In the genomic region with DNA sequence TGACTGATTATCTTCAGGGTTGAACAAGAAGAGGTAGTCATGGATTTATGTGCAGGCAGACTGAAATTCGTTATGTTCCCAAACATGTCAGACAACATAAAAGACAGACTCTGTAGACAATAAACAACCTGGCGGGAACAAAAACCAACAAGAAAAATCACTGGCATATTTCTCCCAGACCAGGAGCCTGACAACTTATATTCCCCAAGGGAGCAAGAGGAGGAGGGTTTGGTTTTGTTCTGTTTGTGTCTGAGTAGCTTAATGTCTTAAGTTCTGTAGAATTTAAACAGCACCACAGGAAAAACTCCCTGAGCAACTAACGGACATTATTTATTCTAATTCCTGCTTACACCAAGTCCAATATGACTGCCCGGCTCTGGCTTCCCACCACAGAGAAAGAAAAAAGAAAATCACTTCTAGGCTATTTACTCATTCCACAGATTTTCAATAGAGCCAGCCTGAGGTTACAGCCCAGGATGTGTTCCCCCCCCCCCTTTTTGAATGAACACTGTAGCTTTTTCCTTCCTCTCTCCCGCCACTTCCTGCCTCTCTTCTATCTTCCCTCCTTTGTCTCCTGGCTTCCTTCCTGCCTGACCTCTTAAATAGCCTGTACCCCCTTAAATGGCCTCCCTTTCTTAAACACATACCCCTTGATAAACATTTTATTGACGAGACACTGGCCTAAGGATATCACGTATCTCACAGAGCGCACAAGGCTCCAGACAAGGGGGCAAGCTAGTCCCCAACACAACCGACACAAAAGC, we compare ENCODE assay signal across 10 mouse cellular contexts. TPM values are rescaled to one million over a fixed set of nuclear protein-coding genes. Genes with fewer than 3 reads are reported as not detected.
DNase-seq lines count a peak whose midpoint lies in the region; ATAC-seq and TF ChIP-seq lines count a peak whose summit lies in the region.
"Had no signal": no experiment of that assay in that cellular context is flagged by ENCODE, and none has a peak within 500 bp of the region (broad histone marks: within the 10 kb centered on the region; RNA-seq: fewer than 3 reads in every experiment).

No protein-coding gene starts in this region.

- no peak for TF ChIP-seq EP300 in heart, adult 2 months (IDR thresholded peaks at IDR 0.05; ENCODE audit: insufficient read depth, low read depth, low read length)
- TF ChIP-seq EP300 in lung, postnatal 0 days (IDR thresholded peaks at IDR 0.05): peak; percentile 55; the same call in 1 of the 2 replicates

- intact Hi-C loops in heart, adult 2 months (cut with DNase I): loop anchor here (2.0 kb wide), 1 partner anchor 48 kb away; no protein-coding TSS in a partner anchor
- intact Hi-C loops in heart, postnatal 36 days (cut with DNase I): loop anchor here (5.0 kb wide), 1 partner anchor 100 kb away; no protein-coding TSS in a partner anchor

- no peaks in the 10 kb centered on the region for H3K36me3 ChIP-seq in heart, adult 2 months (ENCODE audit: control insufficient read depth, insufficient read depth, low read length)
- no peaks in the 10 kb centered on the region for H3K36me3 ChIP-seq in lung, postnatal 0 days (ENCODE audit: insufficient read depth, low read length)
- H3K36me3 ChIP-seq in limb, embryonic 15.5 days: no peaks in the 10 kb centered on the region

- H3K4me2 ChIP-seq in lung, postnatal 0 days (replicated peaks; ENCODE audit: low read depth, low read length): no peak overlapping the region
- no peak overlapping the region for H3K4me2 ChIP-seq in limb, embryonic 15.5 days

- WGBS in heart, adult 2 months: 47% methylated on average over 9 of the region's 9 CpGs
- 43% methylated on average over 9 of the region's 9 CpGs for WGBS in lung, postnatal 0 days
- WGBS in limb, embryonic 15.5 days: 35% methylated on average over 9 of the region's 9 CpGs

- no peak overlapping the region for H3K9ac ChIP-seq in heart, adult 2 months (ENCODE audit: low read depth, low read length)
- H3K9ac ChIP-seq in lung, postnatal 0 days (replicated peaks; ENCODE audit: low read depth): no peak overlapping the region
- H3K9ac ChIP-seq in limb, embryonic 15.5 days: no peak overlapping the region

- no peak for TF ChIP-seq POLR2A in heart, adult 2 months (IDR thresholded peaks at IDR 0.05; ENCODE audit: insufficient read depth, low read depth, low read length)

- H3K4me1 ChIP-seq in heart, adult 2 months (ENCODE audit: control insufficient read depth, insufficient read depth, low read length): peaks cover 1% of the 10 kb centered on the region; the same call in 1 of the 2 replicates
- peaks cover 7% of the 10 kb centered on the region; the same call in 1 of the 2 replicates for H3K4me1 ChIP-seq in lung, postnatal 0 days (ENCODE audit: insufficient read depth, low read depth, low read length)
- peaks cover 71% of the 10 kb centered on the region for H3K4me1 ChIP-seq in limb, embryonic 15.5 days

- H3K27ac ChIP-seq in heart, adult 2 months: peak overlapping the region; percentile 26
- peak overlapping the region; percentile 68 for H3K27ac ChIP-seq in lung, postnatal 0 days (ENCODE audit: low read length)
- peak overlapping the region; percentile 91 for H3K27ac ChIP-seq in limb, embryonic 15.5 days

- no peaks in the 10 kb centered on the region for H3K27me3 ChIP-seq in heart, adult 2 months (ENCODE audit: control insufficient read depth, insufficient read depth, low read length)
- H3K27me3 ChIP-seq in lung, postnatal 0 days (replicated peaks; ENCODE audit: insufficient read depth, low read length): no peaks in the 10 kb centered on the region
- H3K27me3 ChIP-seq in limb, embryonic 15.5 days: no peaks in the 10 kb centered on the region

- H3K79me2 ChIP-seq in heart, adult 2 months (replicated peaks; ENCODE audit: control insufficient read depth, insufficient read depth, low read length): no peaks in the 10 kb centered on the region

- ATAC-seq in lung, postnatal 0 days: peak; percentile 30
- ATAC-seq in limb, embryonic 15.5 days (ENCODE audit: insufficient number of reproducible peaks, low FRiP score, low TSS enrichment, low read depth): no peak

- no peak for DNase-seq in heart, adult 2 months
- no peak for DNase-seq in heart, postnatal 36 days
- DNase-seq in lung, postnatal 0 days (ENCODE audit: low spot score): peak; percentile 53
- no peak for DNase-seq in lung, postnatal 25 days (ENCODE audit: low spot score)
- no peak for DNase-seq in adrenal gland, adult 18-20 months (ENCODE audit: low spot score in 2 of 2)
- no peak for DNase-seq in yolk sac, embryonic 10.5 days (ENCODE audit: low spot score)
- DNase-seq in layer of hippocampus, adult 11-12 months (ENCODE audit: low spot score): no peak
- DNase-seq: kidney, adult 9 months; lung, postnatal 10 days had no signal

- H3K4me3 ChIP-seq in heart, adult 2 months: no peak overlapping the region
- no peak overlapping the region for H3K4me3 ChIP-seq in lung, postnatal 0 days (ENCODE audit: low read depth, low read length)
- H3K4me3 ChIP-seq in limb, embryonic 15.5 days: no peak overlapping the region

- H3K9me3 ChIP-seq in lung, postnatal 0 days (ENCODE audit: low read length): no peaks in the 10 kb centered on the region
- no peaks in the 10 kb centered on the region for H3K9me3 ChIP-seq in limb, embryonic 15.5 days

- TF ChIP-seq CTCF in heart, adult 2 months (IDR thresholded peaks at IDR 0.05): no peak
- TF ChIP-seq CTCF in lung, postnatal 0 days (IDR thresholded peaks at IDR 0.05): no peak

RNA-seq across cellular contexts. Expression of a gene that starts 13.6 kb away (rescaled TPM):
- under 1 TPM in 1 of 2 experiments, not detected in 1; 0.14 TPM for total RNA-seq in heart, adult 2 months (2021)
- polyA plus RNA-seq in heart, adult 2 months (2012; rRNA removed): 0.21 and 0.44 TPM in 2 replicates
- under 1 TPM in 1 of 2 experiments, not detected in 1; 0.27 TPM for total RNA-seq in heart, postnatal 36 days (2021)
- polyA plus RNA-seq in lung, postnatal 0 days (2015; fragmentation: Nextera tagmentation; extraction: Ambion mirVana): 8.8 and 11.2 TPM in 2 replicates
- 1.7 and 1.9 TPM in 2 replicates for polyA plus RNA-seq in limb, embryonic 15.5 days (2015; fragmentation: Nextera tagmentation; extraction: Ambion mirVana)
- not detected for total RNA-seq in adrenal gland, adult 18-20 months (2021)

RNA-seq across cellular contexts. Expression of a gene that starts 40.9 kb away (rescaled TPM):
- total RNA-seq in heart, adult 2 months (2021): 1 to 10 TPM; 1.3 to 1.4 TPM
- 1.9 and 2.3 TPM in 2 replicates for polyA plus RNA-seq in heart, adult 2 months (2012; rRNA removed)
- 1 to 10 TPM; 2.5 to 2.7 TPM for total RNA-seq in heart, postnatal 36 days (2021)
- polyA plus RNA-seq in lung, postnatal 0 days (2015; fragmentation: Nextera tagmentation; extraction: Ambion mirVana): 6.1 and 6.3 TPM in 2 replicates
- polyA plus RNA-seq in limb, embryonic 15.5 days (2015; fragmentation: Nextera tagmentation; extraction: Ambion mirVana): 28.6 and 46.4 TPM in 2 replicates
- total RNA-seq in adrenal gland, adult 18-20 months (2021): 1 to 10 TPM; 6.1 to 7.3 TPM

RNA-seq across cellular contexts. Expression of a gene that starts 41.8 kb away (rescaled TPM):
- not detected for total RNA-seq in heart, adult 2 months (2021)
- polyA plus RNA-seq in heart, adult 2 months (2012; rRNA removed): not detected in 2 replicates
- total RNA-seq in heart, postnatal 36 days (2021): not detected
- polyA plus RNA-seq in lung, postnatal 0 days (2015; fragmentation: Nextera tagmentation; extraction: Ambion mirVana): not detected in 2 replicates
- 0.27 and 0.83 TPM in 2 replicates for polyA plus RNA-seq in limb, embryonic 15.5 days (2015; fragmentation: Nextera tagmentation; extraction: Ambion mirVana)
- not detected for total RNA-seq in adrenal gland, adult 18-20 months (2021)

Comparison
In these comparisons a context has a peak if more than half of its experiments do, and no peak if none do; other contexts are left out.
1. H3K27ac ChIP-seq: peak in every context shown above with its lines; median percentile 91 in limb, embryonic 15.5 days; 68 in lung, postnatal 0 days; 26 in heart, adult 2 months.